Mouse (Mus musculus): ENCODE data around the gene Mknk1.

Gene Mknk1

GRCm38 (mm10) chr4:115838696-115839641, at the start of gene Mknk1:
Gene Mknk1 (plus strand): TSS chr4:115839198.
- peak; percentile 89 for DNase-seq (ENCODE audit: low read depth, low spot score)

GRCm38 (mm10) chr4:115790864-115791263, 48.1 kb upstream of the Mknk1 start:
- DNase-seq (ENCODE audit: low read depth, low spot score): no peak

- no peak for DNase-seq (ENCODE audit: low read depth, low spot score)
Observed at GRCm38 (mm10) chr4:115795360-115795759, 43.6 kb upstream of the Mknk1 start.

DNA sequence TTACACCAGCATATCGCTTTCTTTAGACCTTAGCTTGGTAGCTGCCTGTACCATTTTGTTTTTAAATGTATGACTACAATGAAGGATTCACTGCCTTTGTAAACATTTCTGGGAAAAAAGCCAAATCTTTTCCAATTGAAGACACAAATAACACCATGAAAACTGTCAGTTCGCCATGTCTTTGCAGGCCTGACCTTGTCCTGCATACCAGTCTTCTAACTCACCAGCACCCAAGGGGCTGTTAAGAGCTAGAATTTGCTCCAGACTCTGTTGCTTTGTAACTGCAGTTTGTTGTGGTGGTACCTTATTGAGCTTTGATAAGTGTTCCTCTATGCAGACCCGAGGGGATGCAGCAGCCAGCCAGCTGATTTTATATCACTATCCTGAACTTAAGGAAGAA, 39.0 kb upstream of the Mknk1 start:
- no peak for DNase-seq (ENCODE audit: low read depth, low spot score)

DNA sequence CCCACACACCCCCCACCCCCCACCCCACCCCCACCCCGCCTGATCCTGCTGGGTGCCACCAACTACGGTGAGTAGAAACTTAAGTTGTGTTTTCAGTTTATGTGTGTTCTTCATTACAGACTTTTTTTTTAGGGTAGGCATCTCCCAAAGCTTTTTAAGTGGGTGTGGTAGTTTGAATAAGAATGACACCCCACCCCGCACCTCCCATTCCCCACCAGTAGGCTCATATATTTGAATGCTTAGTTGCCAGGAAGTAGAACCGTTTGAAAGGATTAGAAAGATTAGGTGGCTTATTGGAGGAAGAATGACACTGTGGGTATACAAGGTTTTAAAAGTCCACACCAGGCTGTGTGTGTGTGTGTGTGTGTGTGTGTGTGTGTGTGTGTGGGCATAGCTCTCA, 26.7 kb upstream of the Mknk1 start:
- no peak for DNase-seq (ENCODE audit: low read depth, low spot score)

GRCm38 (mm10) chr4:115815606-115816005, 23.4 kb upstream of the Mknk1 start:
- no peak for DNase-seq (ENCODE audit: low read depth, low spot score)

DNA sequence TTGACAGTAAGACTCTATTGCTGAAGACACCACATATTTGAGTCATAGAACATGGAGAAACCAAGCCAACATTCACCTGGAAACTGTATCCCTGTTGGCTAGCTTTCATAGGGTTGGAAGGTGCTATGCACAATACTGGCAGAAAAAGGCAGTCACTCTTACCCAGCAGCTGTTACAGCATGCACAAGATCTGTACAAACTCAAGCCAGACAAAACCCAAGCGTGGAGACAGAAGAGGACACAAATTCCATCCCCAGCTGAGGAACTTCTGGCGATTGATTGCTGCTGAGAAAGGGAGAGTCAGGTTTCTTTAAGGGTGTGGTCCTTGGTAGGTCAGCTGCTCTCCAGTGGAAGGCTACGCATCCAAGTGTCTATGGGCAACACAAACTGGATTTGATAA, 18.8 kb upstream of the Mknk1 start:
- DNase-seq (ENCODE audit: low read depth, low spot score): no peak

DNA sequence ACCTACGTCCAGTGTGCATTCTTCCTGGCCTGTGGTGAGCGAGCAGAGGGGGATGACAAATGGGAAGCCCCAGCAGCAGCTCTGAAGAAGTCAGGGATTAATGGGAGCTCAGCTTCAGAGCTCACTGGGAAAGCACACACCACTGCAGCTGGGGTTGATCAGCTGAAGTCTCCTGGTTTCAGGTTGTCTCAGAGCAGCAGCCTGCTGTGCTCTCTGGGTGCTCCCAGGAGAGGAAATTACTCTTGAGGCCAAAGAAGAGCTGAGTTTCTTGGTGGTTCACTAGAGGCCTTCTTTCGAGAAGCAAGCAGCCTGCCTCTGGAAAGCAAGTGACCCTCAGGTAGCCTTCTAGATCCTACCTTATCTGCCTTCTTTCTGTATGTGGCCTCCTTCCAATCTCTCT, 18.1 kb upstream of the Mknk1 start:
- DNase-seq (ENCODE audit: low read depth, low spot score): no peak

GRCm38 (mm10) chr4:115821431-115821830, 17.6 kb upstream of the Mknk1 start:
- DNase-seq (ENCODE audit: low read depth, low spot score): no peak

DNA sequence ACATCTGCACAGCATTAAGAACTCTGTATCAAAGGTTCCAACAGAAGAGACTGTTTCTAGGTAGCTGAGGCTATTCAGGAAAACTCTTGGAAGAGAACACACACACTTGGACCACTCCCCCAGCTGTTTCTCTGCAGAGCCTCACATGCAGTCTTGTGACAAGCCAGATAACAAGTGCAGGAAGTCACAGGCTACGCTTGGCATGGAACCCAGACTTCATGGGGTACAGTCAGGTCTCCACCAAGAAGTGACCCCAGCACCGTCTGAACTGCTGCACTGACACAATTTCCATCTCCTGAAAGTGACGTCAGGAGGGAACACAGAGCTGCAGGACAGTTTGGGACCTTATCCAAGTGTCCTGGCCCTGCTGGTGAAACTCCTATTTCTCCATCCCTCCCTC, 17.1 kb upstream of the Mknk1 start:
- DNase-seq (ENCODE audit: low read depth, low spot score): no peak

DNA sequence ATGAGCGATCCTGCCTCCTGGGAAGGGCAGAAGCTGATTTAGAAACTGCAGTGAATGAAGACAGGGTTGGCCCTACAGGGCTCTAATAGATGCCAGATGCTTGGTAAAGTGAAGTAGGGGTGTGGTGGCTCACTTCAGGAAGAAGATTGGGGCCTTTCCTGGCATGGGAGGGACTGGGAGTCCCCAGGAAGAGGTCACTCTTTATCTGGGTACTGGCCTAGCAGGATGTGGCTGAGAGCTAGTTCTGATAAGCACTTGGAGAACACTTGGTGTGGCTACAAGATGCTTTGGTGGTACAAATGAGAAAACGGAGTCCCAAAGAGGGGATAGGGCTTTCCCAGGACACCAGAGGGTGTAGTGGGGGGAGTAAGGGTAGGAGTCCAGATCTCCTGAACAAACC, 14.8 kb upstream of the Mknk1 start:
- peak; percentile 57 for DNase-seq (ENCODE audit: low read depth, low spot score)

GRCm38 (mm10) chr4:115825271-115825670, 13.7 kb upstream of the Mknk1 start:
- no peak for DNase-seq (ENCODE audit: low read depth, low spot score)

GRCm38 (mm10) chr4:115827066-115827465, 11.9 kb upstream of the Mknk1 start:
- no peak for DNase-seq (ENCODE audit: low read depth, low spot score)

GRCm38 (mm10) chr4:115827535-115827887, 11.5 kb upstream of the Mknk1 start:
- DNase-seq (ENCODE audit: low read depth, low spot score): no peak

DNA sequence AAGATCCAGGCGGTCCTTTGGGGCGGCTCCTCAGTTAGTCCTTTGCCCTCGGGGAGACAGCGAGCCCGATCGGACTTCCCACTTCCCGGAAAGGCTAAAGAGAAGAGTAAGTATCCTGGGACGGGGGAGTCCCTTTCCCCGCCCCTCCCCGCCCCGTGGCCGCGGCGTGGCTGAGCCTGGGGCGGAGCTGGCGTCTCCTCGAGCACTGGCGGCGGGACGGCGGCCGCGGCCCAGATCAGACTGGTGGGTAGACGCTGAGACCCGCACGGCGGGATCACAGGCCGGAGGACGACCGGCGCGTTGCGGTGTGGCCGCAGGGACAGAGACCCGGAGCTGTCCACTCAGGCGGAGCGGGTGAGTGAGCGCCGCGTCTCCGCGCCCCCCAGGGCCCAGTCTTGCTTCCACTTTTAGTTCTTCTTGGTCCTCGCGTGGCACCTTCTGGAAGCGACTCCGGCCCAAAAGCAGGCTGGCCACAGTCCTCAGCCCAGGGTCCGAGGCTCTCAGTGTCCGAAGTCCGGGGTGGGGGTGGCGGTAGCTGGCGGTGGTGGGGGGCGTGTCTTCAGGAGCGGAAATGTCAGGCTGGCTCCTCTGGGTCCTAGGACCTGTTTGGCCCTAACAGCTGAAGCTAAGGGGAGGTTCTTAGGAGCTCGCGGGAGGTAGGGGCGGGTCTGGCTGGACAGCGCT, 11.0 kb upstream of the Mknk1 start, which contains the start of gene Mob3c:
Gene Mob3c, plus strand, starts transcription at position 205 of the 684 bp plus-strand sequence.
- DNase-seq (ENCODE audit: low read depth, low spot score): peak; percentile 59

- peak; percentile 60 for DNase-seq (ENCODE audit: low read depth, low spot score)
Observed at GRCm38 (mm10) chr4:115828572-115828902, 10.5 kb upstream of the Mknk1 start.

GRCm38 (mm10) chr4:115830491-115830890, 8.5 kb upstream of the Mknk1 start:
- no peak for DNase-seq (ENCODE audit: low read depth, low spot score)

DNA sequence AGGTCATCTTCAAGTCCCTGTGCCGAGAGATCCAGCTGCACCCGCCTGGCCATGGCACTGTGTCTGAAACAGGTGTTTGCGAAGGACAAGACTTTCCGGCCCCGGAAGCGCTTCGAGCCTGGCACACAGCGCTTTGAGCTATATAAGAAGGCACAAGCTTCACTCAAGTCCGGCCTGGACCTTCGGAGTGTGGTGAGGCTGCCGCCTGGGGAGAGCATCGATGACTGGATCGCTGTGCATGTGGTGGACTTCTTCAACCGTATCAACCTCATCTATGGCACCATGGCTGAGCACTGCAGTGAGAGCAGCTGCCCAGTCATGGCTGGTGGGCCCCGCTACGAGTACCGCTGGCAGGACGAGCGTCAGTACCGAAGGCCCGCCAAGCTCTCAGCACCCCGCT, 7.8 kb upstream of the Mknk1 start:
- DNase-seq (ENCODE audit: low read depth, low spot score): no peak

DNA sequence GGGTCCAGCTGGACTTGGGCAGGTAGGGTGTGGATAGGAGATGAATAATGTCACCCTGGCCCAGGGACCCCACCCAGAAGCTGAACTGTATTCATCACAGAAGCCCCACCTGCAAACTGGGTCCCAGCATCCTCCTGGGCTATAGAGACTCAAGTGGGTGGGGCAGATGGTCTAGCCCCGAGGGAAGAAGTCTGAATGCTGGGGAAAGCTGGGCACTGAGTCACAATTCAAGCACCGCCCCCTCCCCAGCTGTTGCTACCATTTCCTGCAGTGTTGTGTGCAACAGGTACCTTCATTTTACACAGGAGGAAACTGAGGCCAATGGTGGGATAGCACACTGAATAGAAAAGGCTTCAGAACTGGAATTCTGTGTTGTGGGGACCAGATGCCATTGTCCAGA, 7.0 kb upstream of the Mknk1 start:
- DNase-seq (ENCODE audit: low read depth, low spot score): no peak

DNA sequence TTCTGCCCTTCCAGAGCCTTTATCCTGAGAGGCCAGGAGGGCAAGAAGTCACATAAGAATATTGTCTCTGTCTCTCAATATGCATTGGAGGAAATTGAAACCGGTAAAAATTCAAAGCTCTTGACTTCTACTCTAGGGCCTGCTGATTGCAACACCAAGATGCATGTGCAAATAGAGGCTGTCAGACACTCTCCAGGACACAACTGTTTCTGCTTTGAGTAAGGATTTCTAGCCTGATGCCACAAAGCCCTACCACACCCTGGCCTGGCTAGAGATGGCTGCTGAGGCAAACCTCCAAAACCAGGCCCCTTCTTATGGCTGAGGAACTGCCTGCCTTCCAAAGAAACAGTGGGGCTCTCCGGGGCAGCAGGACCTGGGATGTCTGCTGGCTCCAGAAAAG, 3.4 kb upstream of the Mknk1 start:
- no peak for DNase-seq (ENCODE audit: low read depth, low spot score)

DNA sequence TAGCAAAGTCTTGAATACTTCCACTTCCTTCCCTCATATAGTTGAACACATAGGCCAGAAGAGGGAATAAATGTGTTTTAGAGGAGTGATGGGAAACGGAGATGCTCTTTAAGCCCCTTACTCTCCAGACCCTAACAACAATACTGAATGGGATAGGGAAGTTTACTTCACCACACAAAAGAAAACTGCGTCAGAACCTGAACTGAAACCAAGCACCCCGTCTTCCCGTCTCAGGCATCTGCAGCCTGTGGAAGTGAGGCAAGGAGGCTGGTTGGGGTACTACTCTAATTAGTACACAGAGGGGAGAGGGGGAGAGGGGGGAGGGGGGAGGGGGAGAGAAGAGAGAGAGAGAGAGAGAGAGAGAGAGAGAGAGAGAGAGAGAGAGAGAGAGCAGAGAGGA, 802 bp upstream of the Mknk1 start:
- no peak for DNase-seq (ENCODE audit: low read depth, low spot score)

- no peak for DNase-seq (ENCODE audit: low read depth, low spot score)
Observed at GRCm38 (mm10) chr4:115839956-115840355, 958 bp downstream of the Mknk1 start.

DNA sequence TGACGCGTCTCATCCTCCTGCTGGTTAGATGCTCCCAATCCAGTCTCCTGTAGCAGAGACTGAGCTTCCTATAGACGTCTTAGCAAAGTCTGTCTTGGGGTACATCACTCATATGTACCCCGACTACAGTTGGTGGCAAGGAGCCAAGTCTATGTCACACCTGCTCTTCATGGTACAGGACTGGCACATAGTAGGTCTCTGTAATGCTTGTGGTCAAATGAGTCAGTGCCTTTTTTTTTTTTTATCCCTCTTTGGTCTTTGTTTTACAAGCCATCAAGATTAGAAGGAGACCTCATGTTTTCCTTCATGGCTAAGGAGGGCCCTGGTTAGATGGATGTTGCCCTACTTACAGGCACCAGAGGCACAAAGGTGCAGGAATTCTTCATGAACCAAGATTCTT, 1.8 kb downstream of the Mknk1 start:
- DNase-seq (ENCODE audit: low read depth, low spot score): no peak

All from c-Kit-negative CD71-positive TER-119-positive erythroid progenitor cells, embryonic 14.5 days (primary cell).